Mouse (Mus musculus): ENCODE measurements around the gene Ascc2.

Gene Ascc2

DNA sequence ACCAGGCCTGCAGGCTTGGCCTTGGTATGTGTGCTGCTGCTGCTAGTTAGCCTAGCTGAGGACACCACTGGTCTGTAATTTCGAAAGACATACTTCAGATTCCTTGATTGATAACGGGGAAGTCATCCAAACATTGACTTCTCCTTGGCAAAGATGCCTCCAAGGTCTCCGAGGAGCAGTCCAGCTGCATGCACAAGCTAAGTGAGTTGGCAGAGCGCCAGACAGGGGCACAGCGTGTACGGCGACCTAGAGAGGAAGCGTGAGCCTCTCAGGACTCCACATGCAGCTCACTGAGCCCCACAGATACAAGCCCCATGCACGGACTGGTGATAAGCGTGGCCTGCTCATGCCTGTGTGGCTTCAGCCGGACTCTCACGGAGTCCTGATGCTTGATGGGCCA is 92.1 kb downstream of the Ascc2 start:
- no peak for DNase-seq

DNA sequence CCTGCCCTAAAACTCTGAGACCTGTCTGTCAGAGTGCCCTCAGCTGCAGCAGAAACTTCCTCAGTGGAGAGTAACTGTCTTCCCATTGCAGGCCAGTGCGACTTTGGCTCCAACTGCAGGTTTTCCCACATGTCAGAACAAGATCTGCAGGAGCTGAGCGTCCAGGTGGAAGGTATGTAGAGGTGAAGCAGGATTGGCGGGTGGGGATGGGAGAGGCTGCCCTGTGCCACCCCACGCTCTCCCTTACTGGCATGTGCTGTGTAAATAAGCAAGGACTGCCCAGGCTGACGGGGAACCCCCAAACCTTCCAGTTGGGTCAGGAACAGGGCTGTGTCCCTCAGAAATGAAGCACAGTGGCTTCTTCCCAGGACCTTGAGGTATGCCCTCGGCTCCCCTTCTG is 92.5 kb downstream of the Ascc2 start:
- DNase-seq: no peak

DNA sequence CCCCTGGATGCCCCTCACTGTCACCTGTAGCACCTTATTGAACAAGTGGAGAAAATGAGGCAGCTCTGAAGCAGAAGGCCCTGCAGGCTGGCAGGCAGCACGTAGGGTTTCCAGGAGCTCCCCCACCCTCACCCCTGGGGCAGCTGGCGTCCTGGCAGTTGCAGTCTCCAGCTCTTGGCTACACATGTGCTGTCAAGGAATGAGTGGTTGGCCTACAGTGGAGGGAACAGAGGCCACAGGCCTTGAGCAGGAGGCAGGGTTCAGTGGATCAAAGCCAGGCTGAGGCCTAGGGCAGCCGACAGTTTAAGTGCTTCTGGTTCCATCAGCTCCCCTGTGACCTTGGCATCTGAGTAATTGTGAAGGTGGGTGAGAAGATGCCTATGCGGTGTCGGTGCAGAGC is 93.4 kb downstream of the Ascc2 start:
- DNase-seq: no peak

DNA sequence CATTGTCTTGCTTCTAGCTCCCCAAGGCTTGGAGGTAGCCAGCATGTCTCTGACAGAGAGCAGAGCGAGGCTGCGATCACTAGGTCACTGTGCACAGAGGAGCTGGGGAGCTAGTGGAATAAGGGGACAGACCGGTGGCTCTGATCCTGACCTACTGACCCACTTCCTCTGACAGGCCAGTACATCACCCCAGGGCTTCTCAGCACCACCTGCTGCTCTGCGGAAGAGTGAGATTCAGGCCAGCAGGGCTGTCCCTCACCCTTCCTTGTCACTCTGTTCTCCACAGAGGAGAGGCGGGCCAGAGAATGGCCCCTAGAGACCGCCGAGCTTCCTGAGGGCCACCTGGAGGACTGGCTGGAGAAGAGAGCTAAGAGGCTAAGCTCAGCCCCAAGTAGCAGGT is 94.2 kb downstream of the Ascc2 start:
- DNase-seq: no peak

DNA sequence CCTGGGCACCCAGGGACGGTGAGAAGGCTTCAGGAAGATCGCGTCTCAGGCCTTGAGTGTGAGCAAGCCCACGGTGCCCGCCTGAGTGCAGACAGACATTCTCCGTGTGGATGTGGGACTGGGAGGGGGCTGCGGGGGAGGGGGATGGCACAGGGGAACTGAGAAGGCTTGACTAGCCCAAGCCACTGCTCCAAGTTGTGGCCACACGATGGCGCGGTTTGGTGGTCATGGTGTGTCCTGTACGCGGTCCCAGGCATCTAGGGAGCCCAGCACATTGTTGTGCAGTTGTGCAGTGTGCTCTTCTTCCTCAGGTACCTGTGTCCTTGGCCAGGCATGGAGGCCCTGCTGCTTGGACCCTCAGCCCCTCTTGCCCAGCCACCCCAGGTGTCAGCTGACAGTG is 96.6 kb downstream of the Ascc2 start:
- no peak for DNase-seq

Data from layer of hippocampus, adult 9-11 months (tissue).